Mouse (Mus musculus): ENCODE data around the gene R3hdml. TPM values are rescaled to one million over a fixed set of nuclear protein-coding genes. Genes with fewer than 3 reads are reported as not detected.

R3hdml gene
- 0.85 and 1.1 TPM in 2 replicates for total RNA-seq (2014; rRNA removed)
- 0.56 and 0.60 TPM in 2 replicates for polyA plus RNA-seq (2015; fragmentation: Nextera tagmentation; extraction: Ambion mirVana)

GRCm38 (mm10) chr2:163492018-163492417 is at the start of gene R3hdml:
Gene R3hdml, plus strand, starts transcription at chr2:163492318.
- H3K27me3 ChIP-seq (ENCODE audit: insufficient read depth, low read length), result no peaks in the 10 kb centered on the region
- H3K9ac ChIP-seq, result no peak within 1 kb of the TSS
- 76% methylated on average over 5 of the region's 5 CpGs for WGBS
- H3K9me3 ChIP-seq (ENCODE audit: low read length), result no peaks in the 10 kb centered on the region
- H3K4me2 ChIP-seq (ENCODE audit: low read depth), result no peak within 1 kb of the TSS
- H3K27ac ChIP-seq (ENCODE audit: low read depth, low read length), result no peak within 1 kb of the TSS
- no peaks in the 10 kb centered on the region for H3K36me3 ChIP-seq (ENCODE audit: insufficient read depth)
- DNase-seq (no peak), ATAC-seq (no peak)
- no peak for TF ChIP-seq CTCF (IDR thresholded peaks at IDR 0.05; ENCODE audit: low read depth)
- H3K4me1 ChIP-seq (ENCODE audit: insufficient read depth), result no peaks in the 10 kb centered on the region
- H3K4me3 ChIP-seq (ENCODE audit: low read depth, low read length), result no peak within 1 kb of the TSS

GRCm38 (mm10) chr2:163443543-163443942 is 48.6 kb upstream of the R3hdml start:
- 72% methylated on average over 6 of the region's 6 CpGs for WGBS
- H3K4me3 ChIP-seq (ENCODE audit: low read depth, low read length), result no peak overlapping the region
- no peak for ATAC-seq

GRCm38 (mm10) chr2:163444017-163444416 is 48.1 kb upstream of the R3hdml start:
- whole genome bisulfite sequencing, result 71% methylated on average over 7 of the region's 7 CpGs
- TF ChIP-seq CTCF (IDR thresholded peaks at IDR 0.05; ENCODE audit: low read depth), result no peak
- no peaks in the 10 kb centered on the region for H3K9me3 ChIP-seq (ENCODE audit: low read length)
- H3K36me3 ChIP-seq (ENCODE audit: insufficient read depth), result peaks cover 24% of the 10 kb centered on the region; the same call in 1 of the 2 replicates
- H3K27me3 ChIP-seq (ENCODE audit: insufficient read depth, low read length), result no peaks in the 10 kb centered on the region
- no peak for ATAC-seq
- no peak overlapping the region for H3K4me3 ChIP-seq (ENCODE audit: low read depth, low read length)
- H3K9ac ChIP-seq, result no peak overlapping the region
- H3K4me2 ChIP-seq (ENCODE audit: low read depth), result no peak overlapping the region
- H3K27ac ChIP-seq (ENCODE audit: low read depth, low read length), result no peak overlapping the region
- DNase-seq, result no peak
- peaks cover 12% of the 10 kb centered on the region for H3K4me1 ChIP-seq (ENCODE audit: insufficient read depth)

More at GRCm38 (mm10) chr2:163443543-163443942, 48.6 kb upstream of the R3hdml start:
- no peak for TF ChIP-seq CTCF (IDR thresholded peaks at IDR 0.05; ENCODE audit: low read depth)
- Histone ChIP-seq H3K27me3 (ENCODE audit: insufficient read depth, low read length) (no peaks in the 10 kb centered on the region), H3K9me3 (ENCODE audit: low read length) (no peaks in the 10 kb centered on the region), H3K4me2 (ENCODE audit: low read depth) (no peak overlapping the region), H3K36me3 (ENCODE audit: insufficient read depth) (peaks cover 24% of the 10 kb centered on the region; the same call in 1 of the 2 replicates), H3K27ac (ENCODE audit: low read depth, low read length) (no peak overlapping the region), H3K9ac (no peak overlapping the region), H3K4me1 (ENCODE audit: insufficient read depth) (peaks cover 12% of the 10 kb centered on the region)
- no peak for DNase-seq

- WGBS, result 83% methylated on average over 12 of the region's 12 CpGs
- Histone ChIP-seq H3K4me1 (ENCODE audit: insufficient read depth) (no peaks in the 10 kb centered on the region), H3K27me3 (ENCODE audit: insufficient read depth, low read length) (no peaks in the 10 kb centered on the region), H3K9ac (no peak overlapping the region), H3K4me3 (ENCODE audit: low read depth, low read length) (no peak overlapping the region), H3K27ac (ENCODE audit: low read depth, low read length) (no peak overlapping the region), H3K4me2 (ENCODE audit: low read depth) (no peak overlapping the region), H3K9me3 (ENCODE audit: low read length) (no peaks in the 10 kb centered on the region), H3K36me3 (ENCODE audit: insufficient read depth) (peaks cover 39% of the 10 kb centered on the region)
- DNase-seq, result no peak
- no peak for ATAC-seq
- TF ChIP-seq CTCF (IDR thresholded peaks at IDR 0.05; ENCODE audit: low read depth), result no peak
Measured at GRCm38 (mm10) chr2:163447375-163447774, 44.7 kb upstream of the R3hdml start.

- DNase-seq (no peak), ATAC-seq (no peak)
- H3K9me3 ChIP-seq (ENCODE audit: low read length), result no peaks in the 10 kb centered on the region
- no peak for TF ChIP-seq CTCF (IDR thresholded peaks at IDR 0.05; ENCODE audit: low read depth)
- H3K4me2 ChIP-seq (ENCODE audit: low read depth), result no peak overlapping the region
- 82% methylated on average over 3 of the region's 3 CpGs for WGBS
- H3K4me1 ChIP-seq (ENCODE audit: insufficient read depth), result no peaks in the 10 kb centered on the region
- H3K4me3 ChIP-seq (ENCODE audit: low read depth, low read length), result no peak overlapping the region
- peaks cover 52% of the 10 kb centered on the region for H3K36me3 ChIP-seq (ENCODE audit: insufficient read depth)
- H3K27me3 ChIP-seq (ENCODE audit: insufficient read depth, low read length), result no peaks in the 10 kb centered on the region
- H3K9ac ChIP-seq, result no peak overlapping the region
- no peak overlapping the region for H3K27ac ChIP-seq (ENCODE audit: low read depth, low read length)
Measured at GRCm38 (mm10) chr2:163449276-163449675, 42.8 kb upstream of the R3hdml start.

GRCm38 (mm10) chr2:163450668-163451295 is 41.3 kb upstream of the R3hdml start:
- Histone ChIP-seq H3K4me3 (ENCODE audit: low read depth, low read length) (no peak overlapping the region), H3K9ac (no peak overlapping the region), H3K27ac (ENCODE audit: low read depth, low read length) (no peak overlapping the region), H3K4me2 (ENCODE audit: low read depth) (no peak overlapping the region), H3K36me3 (ENCODE audit: insufficient read depth) (peaks cover 64% of the 10 kb centered on the region), H3K9me3 (ENCODE audit: low read length) (no peaks in the 10 kb centered on the region), H3K27me3 (ENCODE audit: insufficient read depth, low read length) (no peaks in the 10 kb centered on the region), H3K4me1 (ENCODE audit: insufficient read depth) (no peaks in the 10 kb centered on the region)
- peak; percentile 71 for DNase-seq
- TF ChIP-seq CTCF (IDR thresholded peaks at IDR 0.05; ENCODE audit: low read depth), result no peak
- ATAC-seq, result peak; percentile 66
- WGBS, result 51% methylated on average over 6 of the region's 6 CpGs

- no peaks in the 10 kb centered on the region for H3K9me3 ChIP-seq (ENCODE audit: low read length)
- peak; percentile 51 for TF ChIP-seq CTCF (IDR thresholded peaks at IDR 0.05; ENCODE audit: low read depth)
- H3K4me3 ChIP-seq (ENCODE audit: low read depth, low read length), result no peak overlapping the region
- no peak overlapping the region for H3K9ac ChIP-seq
- no peak overlapping the region for H3K27ac ChIP-seq (ENCODE audit: low read depth, low read length)
- no peaks in the 10 kb centered on the region for H3K4me1 ChIP-seq (ENCODE audit: insufficient read depth)
- no peak for DNase-seq
- H3K27me3 ChIP-seq (ENCODE audit: insufficient read depth, low read length), result no peaks in the 10 kb centered on the region
- H3K4me2 ChIP-seq (ENCODE audit: low read depth), result no peak overlapping the region
- peaks cover 49% of the 10 kb centered on the region for H3K36me3 ChIP-seq (ENCODE audit: insufficient read depth)
- ATAC-seq, result no peak
- WGBS, result 88% methylated on average over 6 of the region's 6 CpGs
Measured at GRCm38 (mm10) chr2:163452738-163453137, 39.4 kb upstream of the R3hdml start.
